In genomic region chrX:160977919-160978318, GRCm38 (mm10) we compare ENCODE assay signal across 20 mouse cellular contexts. TPM values are rescaled to one million over a fixed set of nuclear protein-coding genes. Genes with fewer than 3 reads are reported as not detected.
DNase-seq lines count a peak whose midpoint lies in the region.
"Had no signal": no experiment of that assay in that cellular context is flagged by ENCODE, and none has a peak within 500 bp of the region (broad histone marks: within the 10 kb centered on the region; RNA-seq: fewer than 3 reads in every experiment).

No protein-coding gene starts in this region.

- DNase-seq in heart, postnatal 10 days, result peak; percentile 3 to 6
- DNase-seq in heart, adult 9 months (ENCODE audit: low spot score in 2 of 2), result no peak
- DNase-seq in cerebellum, adult 11 months, result peak; percentile 49
- peak; percentile 78 for DNase-seq in cerebellum, adult 9-10 months
- peak; percentile 47 to 49 for DNase-seq in cerebellum, postnatal 36 days
- no peak for DNase-seq in kidney, adult 18-20 months
- DNase-seq in Muller cell, postnatal 12 days (ENCODE audit: inconsistent ontology term), result no peak
- DNase-seq in ovary, postnatal 14 days (ENCODE audit: low spot score), result no peak
- DNase-seq: B cell, adult 2 months; embryo, embryonic 11 days; forebrain, postnatal 0 days; kidney, adult 8-10 months; kidney, postnatal 4 days; liver; lung, adult 2 months; lung, postnatal 10 days; midbrain, embryonic 14.5 days; retina, postnatal 1 day; right cerebral cortex, postnatal 14 days had no signal

- intact Hi-C loops in heart, postnatal 10 days (cut with DNase I), result no loop called here

RNA-seq across cellular contexts. Expression of gene Cdkl5, which starts 16.6 kb away (rescaled TPM):
- 1 to 10 TPM; 7.3 to 7.4 TPM for total RNA-seq in heart, postnatal 10 days (2021)
- total RNA-seq: monocyte, adult 5-6 weeks had no signal

Comparison
In these comparisons a context has a peak if more than half of its experiments do, and no peak if none do; other contexts are left out.
1. DNase-seq: peak in heart, postnatal 10 days (2 of 2), cerebellum, adult 11 months (single experiment), cerebellum, adult 9-10 months (single experiment) and cerebellum, postnatal 36 days (2 of 2); none in heart, adult 9 months (0 of 2), kidney, adult 18-20 months (single experiment), Muller cell, postnatal 12 days (single experiment) and ovary, postnatal 14 days (single experiment).